ENCODE assay signal across 11 mouse cellular contexts in genomic region chr2:120871447-120872336, GRCm38 (mm10). TPM values are rescaled to one million over a fixed set of nuclear protein-coding genes. Genes with fewer than 3 reads are reported as not detected.
DNase-seq lines count a peak whose midpoint lies in the region; ATAC-seq and TF ChIP-seq lines count a peak whose summit lies in the region.
"Had no signal": no experiment of that assay in that cellular context is flagged by ENCODE, and none has a peak within 500 bp of the region (broad histone marks: within the 10 kb centered on the region; RNA-seq: fewer than 3 reads in every experiment).

No protein-coding gene starts in this region.

- H3K27me3 ChIP-seq in forebrain, embryonic 14.5 days (replicated peaks; ENCODE audit: control insufficient read depth, insufficient read depth, low read length), result no peaks in the 10 kb centered on the region
- no peaks in the 10 kb centered on the region for H3K27me3 ChIP-seq in forebrain, embryonic 10.5 days (ENCODE audit: poor library complexity, severe bottlenecking)
- no peaks in the 10 kb centered on the region for H3K27me3 ChIP-seq in heart, postnatal 0 days (ENCODE audit: control insufficient read depth, insufficient read depth, low read length)
- H3K27me3 ChIP-seq in stomach, embryonic 14.5 days (ENCODE audit: control insufficient read depth, insufficient read depth, low read length), result no peaks in the 10 kb centered on the region
- no peaks in the 10 kb centered on the region for H3K27me3 ChIP-seq in midbrain, embryonic 14.5 days (ENCODE audit: control insufficient read depth, insufficient read depth, low read length)
- H3K27me3 ChIP-seq: forebrain, embryonic 12.5 days; liver, embryonic 12.5 days had no signal

- no peak overlapping the region for H3K4me3 ChIP-seq in forebrain, embryonic 14.5 days (ENCODE audit: low read depth, low read length)
- no peak overlapping the region for H3K4me3 ChIP-seq in forebrain, embryonic 10.5 days
- H3K4me3 ChIP-seq in left cerebral cortex, adult 2 months, result no peak overlapping the region
- no peak overlapping the region for H3K4me3 ChIP-seq in heart, postnatal 0 days (ENCODE audit: low read depth, low read length)
- H3K4me3 ChIP-seq in stomach, embryonic 14.5 days (ENCODE audit: low read depth, low read length), result no peak overlapping the region
- no peak overlapping the region for H3K4me3 ChIP-seq in midbrain, embryonic 14.5 days (replicated peaks; ENCODE audit: low read depth, low read length)
- H3K4me3 ChIP-seq: forebrain, embryonic 12.5 days; liver, embryonic 12.5 days had no signal

- TF ChIP-seq EP300 in heart, postnatal 0 days (IDR thresholded peaks at IDR 0.05; ENCODE audit: low read depth), result no peak

- no peak overlapping the region for H3K4me2 ChIP-seq in forebrain, embryonic 14.5 days (ENCODE audit: low read length)
- no peak overlapping the region for H3K4me2 ChIP-seq in heart, postnatal 0 days (ENCODE audit: low read depth, low read length)
- H3K4me2 ChIP-seq in stomach, embryonic 14.5 days (replicated peaks; ENCODE audit: low read depth, low read length), result no peak overlapping the region
- H3K4me2 ChIP-seq in midbrain, embryonic 14.5 days (ENCODE audit: low read length), result no peak overlapping the region
- H3K4me2 ChIP-seq: forebrain, embryonic 12.5 days; liver, embryonic 12.5 days had no signal

- WGBS in forebrain, embryonic 14.5 days, result 69% methylated on average over 9 of the region's 9 CpGs
- 88% methylated on average over 9 of the region's 9 CpGs for WGBS in forebrain, embryonic 10.5 days
- WGBS in heart, postnatal 0 days, result 18% methylated on average over 9 of the region's 9 CpGs
- WGBS in stomach, embryonic 14.5 days, result 78% methylated on average over 9 of the region's 9 CpGs
- WGBS in midbrain, embryonic 14.5 days, result 77% methylated on average over 9 of the region's 9 CpGs

- no peak for ATAC-seq in forebrain, embryonic 14.5 days
- ATAC-seq in heart, postnatal 0 days (ENCODE audit: insufficient read depth, low read depth), result peak; percentile 80
- no peak for ATAC-seq in stomach, embryonic 14.5 days (ENCODE audit: insufficient number of reproducible peaks, insufficient read depth, low FRiP score, low read depth)
- no peak for ATAC-seq in midbrain, embryonic 14.5 days (ENCODE audit: low FRiP score, low TSS enrichment)
- ATAC-seq: liver, embryonic 12.5 days had no signal

- no peak overlapping the region for H3K27ac ChIP-seq in forebrain, embryonic 14.5 days (ENCODE audit: low read depth, low read length)
- H3K27ac ChIP-seq in forebrain, embryonic 10.5 days, result no peak overlapping the region
- peak overlapping the region; percentile 42 for H3K27ac ChIP-seq in left cerebral cortex, adult 2 months
- H3K27ac ChIP-seq in heart, postnatal 0 days (ENCODE audit: low read depth), result peak overlapping the region; percentile 80
- peak overlapping the region; percentile 17; the same call in 1 of the 2 replicates for H3K27ac ChIP-seq in stomach, embryonic 14.5 days (ENCODE audit: low read length)
- no peak overlapping the region for H3K27ac ChIP-seq in midbrain, embryonic 14.5 days (replicated peaks; ENCODE audit: low read depth, low read length)
- H3K27ac ChIP-seq: forebrain, embryonic 12.5 days; liver, embryonic 12.5 days had no signal

- no peak for TF ChIP-seq CTCF in left cerebral cortex, adult 2 months (IDR thresholded peaks at IDR 0.05)
- no peak for TF ChIP-seq CTCF in heart, postnatal 0 days (IDR thresholded peaks at IDR 0.05; ENCODE audit: low read depth)

- DNase-seq in forebrain, embryonic 14.5 days (ENCODE audit: low spot score), result peak; percentile 16
- no peak for DNase-seq in forebrain, embryonic 10.5 days (ENCODE audit: extremely low spot score, low spot score)
- peak; percentile 29 to 32 for DNase-seq in left cerebral cortex, adult 2 months (ENCODE audit: extremely low spot score in 1 of 2, low spot score in 2 of 2)
- DNase-seq in left cerebral cortex, postnatal 4 days, result no peak
- DNase-seq in heart, postnatal 0 days (ENCODE audit: low spot score), result peak; percentile 57
- DNase-seq in urinary bladder, adult 18-20 months (ENCODE audit: low spot score in 2 of 2), result no peak
- no peak for DNase-seq in midbrain, embryonic 14.5 days
- DNase-seq: cerebellum, postnatal 14 days had no signal

- H3K9ac ChIP-seq in forebrain, embryonic 14.5 days (ENCODE audit: low read length), result no peak overlapping the region
- H3K9ac ChIP-seq in heart, postnatal 0 days (replicated peaks; ENCODE audit: low read depth, low read length), result no peak overlapping the region
- H3K9ac ChIP-seq in stomach, embryonic 14.5 days (replicated peaks; ENCODE audit: low read depth, low read length), result no peak overlapping the region
- no peak overlapping the region for H3K9ac ChIP-seq in midbrain, embryonic 14.5 days (replicated peaks; ENCODE audit: low read length)
- H3K9ac ChIP-seq: forebrain, embryonic 12.5 days; liver, embryonic 12.5 days had no signal

- H3K9me3 ChIP-seq in forebrain, embryonic 14.5 days (replicated peaks; ENCODE audit: control insufficient read depth, low read length), result no peaks in the 10 kb centered on the region
- no peaks in the 10 kb centered on the region for H3K9me3 ChIP-seq in forebrain, embryonic 10.5 days
- H3K9me3 ChIP-seq in heart, postnatal 0 days (replicated peaks; ENCODE audit: control insufficient read depth, low read length), result no peaks in the 10 kb centered on the region
- H3K9me3 ChIP-seq in stomach, embryonic 14.5 days (ENCODE audit: control insufficient read depth, low read depth, low read length), result no peaks in the 10 kb centered on the region
- H3K9me3 ChIP-seq in midbrain, embryonic 14.5 days (ENCODE audit: control insufficient read depth, low read length), result no peaks in the 10 kb centered on the region
- H3K9me3 ChIP-seq: forebrain, embryonic 12.5 days; liver, embryonic 12.5 days had no signal

- no peaks in the 10 kb centered on the region for H3K4me1 ChIP-seq in forebrain, embryonic 14.5 days (ENCODE audit: control insufficient read depth, insufficient read depth, low read length)
- no peaks in the 10 kb centered on the region for H3K4me1 ChIP-seq in forebrain, embryonic 10.5 days
- no peaks in the 10 kb centered on the region for H3K4me1 ChIP-seq in heart, postnatal 0 days (ENCODE audit: control insufficient read depth, insufficient read depth)
- H3K4me1 ChIP-seq in stomach, embryonic 14.5 days (ENCODE audit: control insufficient read depth, insufficient read depth, low read length), result no peaks in the 10 kb centered on the region
- H3K4me1 ChIP-seq in midbrain, embryonic 14.5 days (ENCODE audit: control insufficient read depth, insufficient read depth, low read length), result no peaks in the 10 kb centered on the region
- H3K4me1 ChIP-seq: forebrain, embryonic 12.5 days; liver, embryonic 12.5 days had no signal

- intact Hi-C loops in left cerebral cortex, adult 2 months (cut with DNase I), result loop anchor here (2.0 kb wide), 1 partner anchor 101 kb away; no protein-coding TSS in a partner anchor
- intact Hi-C loops in left cerebral cortex, postnatal 4 days (cut with DNase I), result no loop called here

- peaks cover 62% of the 10 kb centered on the region for H3K36me3 ChIP-seq in forebrain, embryonic 14.5 days (ENCODE audit: control insufficient read depth, insufficient read depth, low read length)
- peaks cover 80% of the 10 kb centered on the region for H3K36me3 ChIP-seq in forebrain, embryonic 10.5 days (replicated peaks)
- peaks cover 42% of the 10 kb centered on the region for H3K36me3 ChIP-seq in heart, postnatal 0 days (replicated peaks; ENCODE audit: control insufficient read depth, insufficient read depth, low read length)
- peaks cover 35% of the 10 kb centered on the region; the same call in 1 of the 2 replicates for H3K36me3 ChIP-seq in stomach, embryonic 14.5 days (ENCODE audit: control insufficient read depth, insufficient read depth, low read length)
- H3K36me3 ChIP-seq in midbrain, embryonic 14.5 days (ENCODE audit: control insufficient read depth, insufficient read depth, low read length), result peaks cover 76% of the 10 kb centered on the region

RNA-seq across cellular contexts. Expression of gene Ttbk2, which starts 21.3 kb away (rescaled TPM):
- 7.3 and 11.1 TPM in 2 replicates for polyA plus RNA-seq in forebrain, embryonic 14.5 days (2014; fragmentation: Nextera tagmentation; extraction: Ambion mirVana)
- polyA plus RNA-seq in forebrain, embryonic 10.5 days (2016; fragmentation: Nextera tagmentation; extraction: Ambion mirVana), result 3.7 and 5.2 TPM in 2 replicates
- total RNA-seq in left cerebral cortex, adult 2 months (2021), result 100 to 1,000 TPM in 1 of 2 experiments, 10 to 100 TPM in 1; 97.7 to 101 TPM
- total RNA-seq in left cerebral cortex, postnatal 4 days (2021), result 10 to 100 TPM; 70.1 to 70.8 TPM
- 5.8 and 14.5 TPM in 2 replicates for total RNA-seq in heart, postnatal 0 days (2014; rRNA removed; ENCODE audit: low replicate concordance)
- polyA plus RNA-seq in heart, postnatal 0 days (2015; fragmentation: Nextera tagmentation; extraction: Ambion mirVana), result 1.4 and 1.8 TPM in 2 replicates
- polyA plus RNA-seq in stomach, embryonic 14.5 days (2014; fragmentation: Nextera tagmentation; extraction: Ambion mirVana), result 5.1 and 6.3 TPM in 2 replicates
- 14.1 and 15.9 TPM in 2 replicates for polyA plus RNA-seq in midbrain, embryonic 14.5 days (2014; fragmentation: Nextera tagmentation; extraction: Ambion mirVana)

RNA-seq across cellular contexts. Expression of gene Cdan1, which starts 21.8 kb away (rescaled TPM):
- 5.1 and 6.0 TPM in 2 replicates for polyA plus RNA-seq in forebrain, embryonic 14.5 days (2014; fragmentation: Nextera tagmentation; extraction: Ambion mirVana)
- 4.7 and 6.5 TPM in 2 replicates for polyA plus RNA-seq in forebrain, embryonic 10.5 days (2016; fragmentation: Nextera tagmentation; extraction: Ambion mirVana)
- total RNA-seq in left cerebral cortex, adult 2 months (2021), result 10 to 100 TPM; 30.0 to 33.6 TPM
- total RNA-seq in left cerebral cortex, postnatal 4 days (2021), result 10 to 100 TPM; 27.6 to 29.0 TPM
- 20.2 and 43.6 TPM in 2 replicates for total RNA-seq in heart, postnatal 0 days (2014; rRNA removed; ENCODE audit: low replicate concordance)
- 2.6 and 2.7 TPM in 2 replicates for polyA plus RNA-seq in heart, postnatal 0 days (2015; fragmentation: Nextera tagmentation; extraction: Ambion mirVana)
- polyA plus RNA-seq in stomach, embryonic 14.5 days (2014; fragmentation: Nextera tagmentation; extraction: Ambion mirVana), result 7.9 and 10.3 TPM in 2 replicates
- 7.6 and 7.7 TPM in 2 replicates for polyA plus RNA-seq in midbrain, embryonic 14.5 days (2014; fragmentation: Nextera tagmentation; extraction: Ambion mirVana)

Comparison
In these comparisons a context has a peak if more than half of its experiments do, and no peak if none do; other contexts are left out.
1. DNase-seq: peak in forebrain, embryonic 14.5 days (single experiment), left cerebral cortex, adult 2 months (2 of 2) and heart, postnatal 0 days (single experiment); none in forebrain, embryonic 10.5 days (single experiment), left cerebral cortex, postnatal 4 days (single experiment), urinary bladder, adult 18-20 months (0 of 2) and midbrain, embryonic 14.5 days (single experiment).
2. H3K27ac ChIP-seq: peak in left cerebral cortex, adult 2 months (single experiment), heart, postnatal 0 days (single experiment) and stomach, embryonic 14.5 days (single experiment); none in forebrain, embryonic 14.5 days (single experiment), forebrain, embryonic 10.5 days (single experiment) and midbrain, embryonic 14.5 days (single experiment).